Mouse (Mus musculus) limb, embryonic 12.5 days (tissue): Measurements from ENCODE around the gene Gfra1. TPM values are rescaled to one million over a fixed set of nuclear protein-coding genes. Genes with fewer than 3 reads are reported as not detected.

Experiments
- ATAC-seq: fragments of 200-750 bp; cut with Nextera tagmentation; 2 replicates; pipeline ENCODE4 v1.8.0; 2017; ENCODE audit warnings: low read depth, moderate TSS enrichment; ENCODE audit not compliant: insufficient number of reproducible peaks, insufficient read depth, low FRiP score, low TSS enrichment
- H3K27ac ChIP-seq: fragments of 300-500 bp; sonication (generic); 2 replicates; pipeline ENCODE4 v1.5.1; 2016; ENCODE audit warnings: mild to moderate bottlenecking, moderate library complexity
- H3K27me3 ChIP-seq: fragments of 300-500 bp; sonication (generic); 2 replicates; pipeline ENCODE4 v1.6.1; 2016; ENCODE audit warnings: mild to moderate bottlenecking, moderate library complexity
- H3K36me3 ChIP-seq: fragments of 300-500 bp; sonication (generic); 2 replicates; pipeline ENCODE4 v1.6.1; 2016; ENCODE audit warnings: mild to moderate bottlenecking, moderate library complexity
- H3K4me1 ChIP-seq: fragments of 300-500 bp; sonication (generic); replicated peaks from 2 replicates; pipeline ENCODE4 v1.6.1; 2016
- H3K4me2 ChIP-seq: fragments of 300-500 bp; sonication (generic); 2 replicates; pipeline ENCODE4 v1.6.1; 2016; ENCODE audit warnings: mild to moderate bottlenecking, moderate library complexity
- H3K4me3 ChIP-seq: fragments of 300-500 bp; sonication (generic); replicated peaks from 2 replicates; pipeline ENCODE4 v1.5.1; 2016; ENCODE audit warnings: mild to moderate bottlenecking
- H3K9ac ChIP-seq: fragments of 300-500 bp; sonication (generic); replicated peaks from 2 replicates; pipeline ENCODE4 v1.6.1; 2016; ENCODE audit warnings: mild to moderate bottlenecking, moderate library complexity
- H3K9me3 ChIP-seq: fragments of 300-500 bp; sonication (generic); 2 replicates; pipeline ENCODE4 v1.6.1; 2016; ENCODE audit warnings: mild to moderate bottlenecking, moderate library complexity
- WGBS: fragments of 180-500 bp; shearing (Covaris S2); methylation state at CpG from one replicate; pipeline ENCODE4 v1.1.7; 2016; 5-methylcytosine and 5-hydroxymethylcytosine counted together
- polyA plus RNA-seq: library from polyadenylated mRNA; unstranded; fragments of >200 nt; fragmentation: Nextera tagmentation; extraction: Ambion mirVana; gene quantifications from 2 replicates; pipeline ENCODE4 v1.2.1, GENCODE M21; 2016

Gene Gfra1
- polyA plus RNA-seq, 1 experiment from 2014 or later: 17.0 TPM

- 18% methylated on average over 2 of the region's 2 CpGs for WGBS
- no peak overlapping the region for H3K4me3 ChIP-seq
- no peak; the same call in 1 of the 2 replicates for ATAC-seq
- H3K36me3 ChIP-seq: no peaks in the 10 kb centered on the region
- no peak overlapping the region for H3K4me2 ChIP-seq
- H3K27me3 ChIP-seq: peaks cover 4% of the 10 kb centered on the region; the same call in 1 of the 2 replicates
- no peak overlapping the region for H3K9ac ChIP-seq
- H3K27ac ChIP-seq: peak overlapping the region; percentile 45; the same call in 1 of the 2 replicates
- no peaks in the 10 kb centered on the region for H3K9me3 ChIP-seq
- H3K4me1 ChIP-seq: peaks cover 42% of the 10 kb centered on the region
These were observed 101.8 kb downstream of the Gfra1 start for GRCm38 (mm10) chr19:58353953-58354352.

- H3K27me3 ChIP-seq: peaks cover 5% of the 10 kb centered on the region; the same call in 1 of the 2 replicates
- no peaks in the 10 kb centered on the region for H3K36me3 ChIP-seq
- peak overlapping the region; percentile 45; the same call in 1 of the 2 replicates for H3K27ac ChIP-seq
- WGBS: 52% methylated on average over 13 of the region's 13 CpGs
- H3K4me1 ChIP-seq: peaks cover 42% of the 10 kb centered on the region
- H3K4me2 ChIP-seq: no peak overlapping the region
- no peak for ATAC-seq
- H3K9me3 ChIP-seq: no peaks in the 10 kb centered on the region
- no peak overlapping the region for H3K4me3 ChIP-seq
- no peak overlapping the region for H3K9ac ChIP-seq
These were observed 102.3 kb downstream of the Gfra1 start for GRCm38 (mm10) chr19:58353260-58353870.

DNA sequence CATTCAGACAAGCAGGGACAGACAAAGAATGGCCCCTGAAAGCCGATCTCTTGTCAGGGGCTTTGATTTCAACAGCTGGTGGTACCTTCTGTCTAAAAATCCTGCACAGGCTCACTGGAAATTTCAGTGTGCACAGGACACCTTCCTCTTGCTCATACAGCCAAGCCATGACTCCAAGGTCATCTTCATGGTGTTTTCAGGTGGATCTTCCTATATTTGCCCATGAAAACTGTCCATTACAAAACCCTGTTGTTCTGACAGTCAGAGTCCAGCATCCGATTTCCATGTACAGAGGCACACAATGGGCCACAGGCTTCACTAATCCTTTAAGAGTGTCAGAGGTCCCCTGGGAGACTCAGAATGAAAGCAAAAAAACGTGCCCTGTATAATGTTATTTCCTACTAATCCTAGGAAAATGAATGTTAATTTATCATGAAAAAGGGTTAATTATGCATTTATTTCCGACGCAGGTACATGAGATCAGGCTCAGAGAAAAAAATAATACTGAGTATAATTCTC, 105.8 kb downstream of the Gfra1 start:
- no peak overlapping the region for H3K27ac ChIP-seq
- WGBS: 50% methylated on average over 5 of the region's 5 CpGs

DNA sequence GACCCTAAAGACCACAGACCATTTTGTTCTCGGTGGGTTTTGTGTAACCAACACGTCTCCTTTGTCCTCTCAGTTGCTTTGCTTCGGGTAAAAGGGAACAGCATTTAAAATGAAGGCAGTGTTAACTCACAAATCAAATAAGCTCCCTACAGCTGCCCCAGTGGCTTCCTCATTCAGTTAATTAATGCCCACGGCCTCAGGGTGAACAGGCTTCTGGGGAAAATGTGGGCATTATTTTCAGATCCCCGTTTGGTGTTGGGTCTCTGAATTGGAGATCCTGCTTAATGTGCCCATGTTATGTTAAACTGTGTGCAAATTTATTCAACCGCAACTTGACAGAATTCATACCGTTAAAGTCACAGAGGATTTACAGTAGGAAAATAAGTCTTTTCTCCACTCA, 110.6 kb downstream of the Gfra1 start:
- Histone ChIP-seq H3K27me3 (peaks cover 9% of the 10 kb centered on the region), H3K27ac (no peak overlapping the region), H3K36me3 (no peaks in the 10 kb centered on the region), H3K9me3 (no peaks in the 10 kb centered on the region), H3K4me3 (no peak overlapping the region), H3K4me2 (no peak overlapping the region), H3K9ac (no peak overlapping the region), H3K4me1 (peaks cover 13% of the 10 kb centered on the region; the same call in 1 of the 2 replicates)
- no peak for ATAC-seq
- WGBS: 52% methylated on average over 7 of the region's 7 CpGs

More for the DNA sequence above, 105.8 kb downstream of the Gfra1 start:
- Histone ChIP-seq H3K27me3 (peaks cover 9% of the 10 kb centered on the region), H3K9ac (no peak overlapping the region), H3K9me3 (no peaks in the 10 kb centered on the region), H3K36me3 (no peaks in the 10 kb centered on the region), H3K4me2 (no peak overlapping the region), H3K4me3 (no peak overlapping the region), H3K4me1 (peaks cover 47% of the 10 kb centered on the region)
- no peak for ATAC-seq

DNA sequence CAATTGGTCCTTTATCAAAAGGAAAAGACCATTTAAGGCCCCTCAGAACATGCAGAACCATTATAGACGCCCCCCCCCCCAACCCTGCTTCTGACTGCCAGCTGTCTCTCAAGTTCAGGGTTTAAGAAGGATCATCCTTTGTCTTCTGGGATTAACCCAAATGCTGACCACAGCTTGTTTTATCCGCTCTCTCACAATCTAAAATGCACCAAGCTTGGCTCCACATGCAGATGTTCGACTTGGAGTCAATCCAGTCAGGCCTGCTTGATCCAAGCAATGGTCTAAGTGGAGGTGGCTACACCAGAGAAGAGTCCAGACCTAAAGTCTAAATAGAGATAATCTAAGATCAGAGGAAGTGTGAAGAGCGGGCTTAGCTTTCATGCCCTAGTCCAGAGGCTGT, 114.4 kb downstream of the Gfra1 start:
- no peaks in the 10 kb centered on the region for H3K36me3 ChIP-seq
- no peak overlapping the region for H3K4me3 ChIP-seq
- 89% methylated on average over 4 of the region's 4 CpGs for WGBS
- no peak overlapping the region for H3K27ac ChIP-seq
- no peak for ATAC-seq
- no peak overlapping the region for H3K4me2 ChIP-seq
- peaks cover 9% of the 10 kb centered on the region for H3K4me1 ChIP-seq
- H3K27me3 ChIP-seq: peaks cover 6% of the 10 kb centered on the region; the same call in 1 of the 2 replicates
- no peak overlapping the region for H3K9ac ChIP-seq
- H3K9me3 ChIP-seq: no peaks in the 10 kb centered on the region

- no peak overlapping the region for H3K9ac ChIP-seq
- H3K9me3 ChIP-seq: no peaks in the 10 kb centered on the region
- H3K27ac ChIP-seq: no peak overlapping the region
- no peak overlapping the region for H3K4me2 ChIP-seq
- H3K4me3 ChIP-seq: no peak overlapping the region
- peaks cover 17% of the 10 kb centered on the region for H3K4me1 ChIP-seq
- no peaks in the 10 kb centered on the region for H3K36me3 ChIP-seq
- 82% methylated on average over 8 of the region's 8 CpGs for WGBS
- peaks cover 6% of the 10 kb centered on the region; the same call in 1 of the 2 replicates for H3K27me3 ChIP-seq
- no peak for ATAC-seq
These were observed 115.5 kb downstream of the Gfra1 start for GRCm38 (mm10) chr19:58340221-58340620.

GRCm38 (mm10) chr19:58336802-58337201, 118.9 kb downstream of the Gfra1 start:
- Histone ChIP-seq H3K36me3 (no peaks in the 10 kb centered on the region), H3K27ac (no peak overlapping the region), H3K9me3 (no peaks in the 10 kb centered on the region), H3K4me2 (no peak overlapping the region), H3K4me3 (no peak overlapping the region), H3K27me3 (peaks cover 6% of the 10 kb centered on the region; the same call in 1 of the 2 replicates), H3K9ac (no peak overlapping the region), H3K4me1 (peaks cover 18% of the 10 kb centered on the region)
- WGBS: 79% methylated on average over 6 of the region's 6 CpGs
- ATAC-seq: no peak

- peaks cover 18% of the 10 kb centered on the region for H3K4me1 ChIP-seq
- H3K36me3 ChIP-seq: no peaks in the 10 kb centered on the region
- WGBS: 17% methylated on average over 12 of the region's 12 CpGs
- no peak overlapping the region for H3K27ac ChIP-seq
- H3K27me3 ChIP-seq: peaks cover 6% of the 10 kb centered on the region; the same call in 1 of the 2 replicates
- no peak for ATAC-seq
- H3K4me3 ChIP-seq: no peak overlapping the region
- H3K4me2 ChIP-seq: no peak overlapping the region
- H3K9me3 ChIP-seq: no peaks in the 10 kb centered on the region
- H3K9ac ChIP-seq: no peak overlapping the region
These were observed 119.9 kb downstream of the Gfra1 start for GRCm38 (mm10) chr19:58335585-58336530.

GRCm38 (mm10) chr19:58329305-58329704, 126.4 kb downstream of the Gfra1 start:
- no peak for ATAC-seq
- 57% methylated on average over 5 of the region's 5 CpGs for WGBS
- Histone ChIP-seq H3K36me3 (no peaks in the 10 kb centered on the region), H3K9me3 (no peaks in the 10 kb centered on the region), H3K4me1 (peaks cover 9% of the 10 kb centered on the region), H3K27me3 (no peaks in the 10 kb centered on the region), H3K4me3 (no peak overlapping the region), H3K27ac (no peak overlapping the region), H3K9ac (no peak overlapping the region), H3K4me2 (no peak overlapping the region)

DNA sequence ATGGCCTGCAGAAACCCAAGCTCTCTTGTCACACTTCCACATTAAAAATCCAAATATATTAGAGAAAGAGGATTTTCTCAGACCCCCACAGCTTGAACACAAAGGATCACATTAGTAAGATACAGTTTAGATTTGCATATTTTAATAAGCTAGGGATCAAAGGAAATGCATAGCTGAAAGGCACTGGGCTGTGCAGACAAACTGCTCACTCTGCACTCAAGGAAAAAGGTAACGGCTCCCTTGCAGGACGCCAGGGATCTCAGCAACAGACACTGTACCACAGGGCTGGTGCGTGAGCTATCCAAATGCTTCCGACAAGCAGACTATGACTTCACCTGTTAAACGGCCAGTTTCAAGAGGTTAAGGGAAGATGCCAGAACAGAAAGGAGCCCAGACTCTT, 127.7 kb downstream of the Gfra1 start:
- 63% methylated on average over 5 of the region's 5 CpGs for WGBS
- no peak overlapping the region for H3K27ac ChIP-seq
- no peak for ATAC-seq
- H3K4me3 ChIP-seq: no peak overlapping the region
- H3K4me2 ChIP-seq: no peak overlapping the region
- no peaks in the 10 kb centered on the region for H3K27me3 ChIP-seq
- peaks cover 9% of the 10 kb centered on the region for H3K4me1 ChIP-seq
- H3K36me3 ChIP-seq: no peaks in the 10 kb centered on the region
- no peaks in the 10 kb centered on the region for H3K9me3 ChIP-seq
- no peak overlapping the region for H3K9ac ChIP-seq

GRCm38 (mm10) chr19:58316474-58316873, 139.2 kb downstream of the Gfra1 start:
- no peaks in the 10 kb centered on the region for H3K27me3 ChIP-seq
- H3K9me3 ChIP-seq: peaks cover 30% of the 10 kb centered on the region
- H3K36me3 ChIP-seq: no peaks in the 10 kb centered on the region
- no peak overlapping the region for H3K9ac ChIP-seq
- H3K4me1 ChIP-seq: peaks cover 2% of the 10 kb centered on the region; the same call in 1 of the 2 replicates
- no peak for ATAC-seq
- H3K4me3 ChIP-seq: no peak overlapping the region
- no peak overlapping the region for H3K27ac ChIP-seq
- no peak overlapping the region for H3K4me2 ChIP-seq
- WGBS: 78% methylated on average over 5 of the region's 5 CpGs
